Mouse (Mus musculus) embryonic fibroblast, embryonic 13.5 days (primary cell): Measurements from ENCODE around the gene Sema6c.

ENCODE experiments used
- CTCF ChIP-seq: IDR thresholded peaks from 2 replicates; pipeline ENCODE4 v1.5.1; 2011; ENCODE audit warnings: mild to moderate bottlenecking, control low read depth, low read length, moderate library complexity, borderline replicate concordance; ENCODE audit not compliant: insufficient read depth
- POLR2A ChIP-seq: IDR thresholded peaks from 2 replicates; pipeline ENCODE4 v1.6.1; 2011; ENCODE audit warnings: low read depth, mild to moderate bottlenecking, control low read depth, low read length, moderate library complexity

- TF ChIP-seq CTCF (no peak), POLR2A (no peak)
These were observed 38.8 kb downstream of the Sema6c start for GRCm38 (mm10) chr3:95199101-95199500.
